Comparison of ENCODE assay signal across 8 mouse cellular contexts in the genomic region with DNA sequence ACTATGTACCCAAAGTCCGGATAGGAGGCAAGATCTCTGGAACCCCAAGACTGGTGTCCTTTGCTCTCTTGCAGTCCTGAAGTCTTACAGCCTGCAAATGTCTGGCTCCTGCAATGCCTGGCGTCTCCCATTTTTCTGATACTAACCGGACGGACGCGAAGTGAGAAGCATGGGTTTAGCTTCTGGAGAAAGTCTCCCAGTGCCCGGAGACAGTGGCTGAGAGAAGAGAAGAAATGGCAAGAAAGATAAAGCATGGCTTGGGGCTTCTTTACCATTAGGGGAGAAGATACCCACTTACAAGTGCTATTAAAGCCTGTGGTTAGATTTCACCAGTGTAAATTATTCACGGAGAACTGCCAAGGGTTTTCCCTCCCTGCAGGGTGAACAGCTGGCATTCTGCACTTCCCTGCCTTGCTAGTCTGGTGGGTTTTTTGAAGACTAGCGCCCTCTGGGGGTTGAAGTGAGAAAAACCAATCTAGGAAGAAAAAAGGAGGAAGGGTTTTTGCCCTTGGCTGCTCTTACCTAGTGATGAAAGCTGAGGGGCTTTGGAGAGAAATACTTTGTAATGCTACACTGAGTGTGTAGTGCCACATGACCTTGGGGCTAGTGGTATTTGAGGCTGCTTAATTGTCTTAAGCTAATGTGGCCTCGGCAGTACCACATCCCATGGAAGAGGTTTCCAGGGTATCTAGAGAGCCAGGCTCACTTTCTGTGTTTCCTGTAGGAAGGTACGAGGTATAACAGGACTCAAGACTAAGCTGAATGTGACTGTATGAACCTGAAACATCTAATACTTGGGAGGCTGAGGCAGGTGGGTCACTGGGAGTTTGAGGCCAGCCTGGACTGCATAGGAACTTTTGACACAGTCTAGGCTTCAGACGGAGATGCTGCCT. TPM values are rescaled to one million over a fixed set of nuclear protein-coding genes. Genes with fewer than 3 reads are reported as not detected.
DNase-seq lines count a peak whose midpoint lies in the region; ATAC-seq and TF ChIP-seq lines count a peak whose summit lies in the region.

No protein-coding gene starts in this region.

- DNase-seq in adrenal gland, adult 18-20 months (ENCODE audit: low spot score in 2 of 2), result peak; percentile 45 to 49
- DNase-seq in cerebellum, postnatal 36 days, result peak; percentile 68 to 79
- DNase-seq in gastrocnemius, adult 8-10 months (ENCODE audit: low spot score in 2 of 2), result peak; percentile 42 to 47
- peak; percentile 54 for DNase-seq in hindlimb bud, embryonic 11.5 days (ENCODE audit: extremely low spot score, low read depth, low spot score)
- peak; percentile 72 to 73 for DNase-seq in left cerebral cortex, adult 2 months (ENCODE audit: extremely low spot score in 1 of 2, low spot score in 2 of 2)
- DNase-seq in right cerebral cortex, postnatal 14 days, result peak; percentile 48

- peak; percentile 85 for ATAC-seq in megakaryocyte progenitor cell, adult 5-6 weeks (replicated peaks; ENCODE audit: poor library complexity)
- ATAC-seq in erythroid progenitor cell, adult 5-6 weeks (replicated peaks; ENCODE audit: low FRiP score, poor library complexity, severe bottlenecking), result no peak

- peak; percentile 88 for TF ChIP-seq CTCF in left cerebral cortex, adult 2 months (IDR thresholded peaks at IDR 0.05)

- no peak overlapping the region for H3K4me3 ChIP-seq in left cerebral cortex, adult 2 months

- no peak overlapping the region for H3K27ac ChIP-seq in left cerebral cortex, adult 2 months

- intact Hi-C loops in left cerebral cortex, adult 2 months (cut with DNase I), result loop anchor here (1.0 kb wide), 1 partner anchor 218 kb away; no protein-coding TSS in a partner anchor

RNA-seq across cellular contexts. Expression of a gene that starts 40.3 kb away (rescaled TPM):
- total RNA-seq in adrenal gland, adult 18-20 months (2021), result not detected
- total RNA-seq in gastrocnemius, adult 8-10 months (2022), result not detected
- not detected for total RNA-seq in left cerebral cortex, adult 2 months (2021)
- total RNA-seq in megakaryocyte progenitor cell, adult 5-6 weeks (2015), result 0.15 TPM in 1 of 2 replicates, not detected in the other
- 0.17 TPM in 1 of 2 replicates, not detected in the other for total RNA-seq in megakaryocyte progenitor cell, adult 5-6 weeks (2017)
- not detected in 2 replicates for total RNA-seq in erythroid progenitor cell, adult 5-6 weeks (2015; ENCODE audit: low replicate concordance)
- not detected in 2 replicates for total RNA-seq in erythroid progenitor cell, adult 5-6 weeks (2017; ENCODE audit: low replicate concordance)
